Mouse (Mus musculus) lung, embryonic 14.5 days (tissue): ENCODE measurements around the gene Rnf167. TPM values are rescaled to one million over a fixed set of nuclear protein-coding genes. Genes with fewer than 3 reads are reported as not detected.

ENCODE experiments used
- ATAC-seq: fragments of 200-750 bp; cut with Nextera tagmentation; 2 replicates; pipeline ENCODE4 v1.8.0; 2017; ENCODE audit warnings: mild to moderate bottlenecking, moderate TSS enrichment, moderate library complexity; ENCODE audit not compliant: insufficient read depth
- DNase-seq: peaks from one replicate; pipeline ENCODE4 v3.0.0-alpha.2; 2015
- H3K27ac ChIP-seq: fragments of 300-500 bp; sonication (generic); 2 replicates; pipeline ENCODE4 v1.5.1; 2014; ENCODE audit warnings: low read depth, mild to moderate bottlenecking, moderate library complexity
- H3K27me3 ChIP-seq: fragments of 300-500 bp; sonication (generic); 2 replicates; pipeline ENCODE4 v1.6.1; 2014; ENCODE audit warnings: low read length, control low read depth; ENCODE audit not compliant: insufficient read depth
- H3K36me3 ChIP-seq: fragments of 300-500 bp; sonication (generic); 2 replicates; pipeline ENCODE4 v1.6.1; 2014; ENCODE audit warnings: control low read depth; ENCODE audit not compliant: insufficient read depth
- H3K4me1 ChIP-seq: fragments of 300-500 bp; sonication (generic); 2 replicates; pipeline ENCODE4 v1.6.1; 2014; ENCODE audit warnings: antibody characterized with exemption, control low read depth; ENCODE audit not compliant: insufficient read depth
- H3K4me2 ChIP-seq: fragments of 300-500 bp; sonication (generic); 2 replicates; pipeline ENCODE4 v1.6.1; 2014; ENCODE audit warnings: mild to moderate bottlenecking
- H3K4me3 ChIP-seq: fragments of 300-500 bp; sonication (generic); 2 replicates; pipeline ENCODE4 v1.5.1; 2014; ENCODE audit warnings: low read depth, low read length
- H3K9ac ChIP-seq: fragments of 300-500 bp; sonication (generic); 2 replicates; pipeline ENCODE4 v1.6.1; 2014
- H3K9me3 ChIP-seq: fragments of 300-500 bp; sonication (generic); 2 replicates; pipeline ENCODE4 v1.6.1; 2016; ENCODE audit warnings: low read depth, low read length, control low read depth
- CTCF ChIP-seq: IDR thresholded peaks from 2 replicates; pipeline ENCODE4 v1.5.1; 2016; ENCODE audit warnings: antibody characterized with exemption, low read depth
- WGBS: fragments of 180-500 bp; shearing (Covaris S2); extraction: QIAGEN DNeasy Blood & Tissue Kit; methylation state at CpG from one replicate; pipeline ENCODE4 v1.1.7; 2014; 5-methylcytosine and 5-hydroxymethylcytosine counted together
- polyA plus RNA-seq: library from polyadenylated mRNA; unstranded; fragments of >200 nt; fragmentation: Nextera tagmentation; extraction: Ambion mirVana; gene quantifications from 2 replicates; pipeline ENCODE4 v1.2.1, GENCODE M21; 2014

Rnf167 gene
- polyA plus RNA-seq, 1 experiment from 2014 or later: 98.8 TPM

DNA sequence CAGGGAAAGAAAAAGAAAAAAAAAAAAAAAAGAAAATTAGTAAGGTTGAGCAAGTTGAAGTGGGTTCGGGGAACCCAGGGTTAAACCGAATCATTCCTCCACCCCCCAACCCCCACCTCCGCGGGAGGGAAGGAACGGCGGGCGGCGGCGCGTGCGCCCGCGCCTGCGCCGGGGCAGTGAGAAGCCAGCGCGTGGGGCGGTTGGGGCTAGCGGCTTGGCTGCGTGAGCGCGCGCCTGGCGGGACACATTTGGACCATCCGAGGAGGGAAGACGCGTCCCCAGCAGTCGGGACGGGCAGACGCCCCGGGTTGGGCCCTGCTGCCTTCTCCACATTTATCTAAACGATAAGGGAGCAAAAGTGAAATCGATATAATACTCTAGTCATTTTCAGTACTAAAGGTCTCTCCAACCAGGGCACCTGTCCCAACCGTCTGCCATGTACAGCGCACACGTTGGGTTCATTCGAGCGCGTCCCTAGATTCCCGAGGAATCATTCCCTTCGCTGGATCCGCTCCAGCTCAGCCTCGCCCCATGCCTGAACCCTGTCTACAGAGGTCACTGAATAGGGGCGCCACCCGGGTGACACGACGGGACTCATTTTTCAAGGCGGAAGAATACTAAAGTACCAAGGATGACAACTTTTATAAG is 8.0 kb downstream of the Rnf167 start:
- Histone ChIP-seq H3K4me2 (peak overlapping the region; percentile 97), H3K4me3 (peak overlapping the region; percentile 100), H3K9me3 (no peaks in the 10 kb centered on the region), H3K27me3 (no peaks in the 10 kb centered on the region), H3K27ac (peak overlapping the region; percentile 99), H3K9ac (peak overlapping the region; percentile 97), H3K4me1 (peaks cover 26% of the 10 kb centered on the region), H3K36me3 (peaks cover 38% of the 10 kb centered on the region)
- peak; percentile 92 for DNase-seq
- WGBS: under 1% methylated on average over 44 of the region's 48 CpGs
- TF ChIP-seq CTCF: no peak
- ATAC-seq: peak; percentile 48

DNA sequence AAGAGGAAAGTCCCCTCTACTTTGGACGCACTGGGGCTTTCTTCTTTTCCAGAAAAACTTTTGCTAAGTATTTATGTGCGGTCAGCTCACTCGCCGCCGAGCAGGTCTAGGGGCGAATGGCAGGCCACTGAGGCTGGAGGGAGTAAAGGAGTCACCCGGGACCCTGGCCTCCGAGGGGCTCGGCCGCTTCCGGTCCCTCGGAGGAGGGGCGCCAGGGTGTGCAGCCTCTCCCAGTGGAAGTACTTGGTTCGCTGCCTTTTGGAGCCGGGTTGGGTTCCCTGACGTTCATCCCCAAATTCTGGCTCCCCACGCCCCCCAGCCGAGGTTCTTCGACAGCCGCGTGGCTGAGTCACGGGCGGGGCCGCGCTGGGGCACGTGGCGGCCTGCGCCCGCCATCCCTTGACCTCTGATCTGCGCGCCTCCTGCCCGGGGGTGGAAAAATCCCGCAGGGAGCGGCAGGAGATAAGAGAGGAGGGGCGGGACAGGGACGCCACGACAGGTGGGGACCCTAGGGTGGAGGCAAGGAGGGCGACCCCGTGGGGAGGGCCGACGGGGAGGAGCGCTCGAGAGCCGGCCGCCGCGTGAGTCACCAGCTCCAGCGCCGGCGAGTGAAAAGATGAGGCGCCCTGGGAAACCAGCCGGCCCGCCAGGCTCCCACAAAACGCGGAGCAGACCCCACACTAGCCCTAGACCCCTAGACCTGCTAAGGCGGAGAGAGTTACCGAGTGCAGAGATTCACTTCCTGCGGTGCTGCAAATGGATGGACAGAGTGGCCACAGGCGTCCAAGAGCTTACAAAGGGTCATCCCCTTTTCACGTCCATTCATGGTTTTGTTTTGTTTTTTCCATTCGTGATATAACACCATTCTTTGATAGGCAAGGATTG is 8.8 kb downstream of the Rnf167 start:
- no peaks in the 10 kb centered on the region for H3K27me3 ChIP-seq
- peak overlapping the region; percentile 97 for H3K9ac ChIP-seq
- WGBS: under 1% methylated on average over 61 of the region's 61 CpGs
- H3K4me2 ChIP-seq: peak overlapping the region; percentile 97
- TF ChIP-seq CTCF: no peak
- peaks cover 26% of the 10 kb centered on the region for H3K4me1 ChIP-seq
- ATAC-seq: peak; percentile 40; the same call in 1 of the 2 replicates
- H3K27ac ChIP-seq: peak overlapping the region; percentile 99
- peak; percentile 77 for DNase-seq
- no peaks in the 10 kb centered on the region for H3K9me3 ChIP-seq
- peak overlapping the region; percentile 100 for H3K4me3 ChIP-seq
- H3K36me3 ChIP-seq: peaks cover 34% of the 10 kb centered on the region

DNA sequence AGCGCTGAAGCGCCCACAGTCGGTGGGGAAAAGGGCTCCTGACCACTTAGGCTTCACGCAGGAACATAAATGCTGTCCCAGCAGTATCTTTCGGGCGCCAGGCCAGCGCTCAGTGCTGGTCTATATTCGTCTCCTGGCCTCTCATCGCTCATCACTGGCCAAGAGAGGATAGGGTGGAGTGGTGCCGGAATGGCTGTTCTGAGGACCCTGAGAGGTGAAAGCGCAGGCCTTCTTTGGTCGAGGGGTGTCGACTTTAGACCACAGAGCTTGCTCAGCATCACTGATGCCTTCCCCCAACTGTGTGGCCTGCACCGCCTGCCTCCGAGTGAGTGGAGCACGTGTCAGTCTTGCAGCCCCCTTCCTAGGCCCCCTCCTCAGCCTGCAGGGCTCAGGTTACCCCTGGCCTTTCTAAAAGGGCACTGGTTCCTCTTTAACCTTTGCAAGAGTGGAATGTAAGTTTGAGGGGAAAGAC is 9.5 kb downstream of the Rnf167 start:
- Histone ChIP-seq H3K4me1 (peaks cover 26% of the 10 kb centered on the region), H3K36me3 (peaks cover 34% of the 10 kb centered on the region), H3K9me3 (no peaks in the 10 kb centered on the region), H3K27me3 (no peaks in the 10 kb centered on the region), H3K4me3 (peak overlapping the region; percentile 100), H3K27ac (peak overlapping the region; percentile 99), H3K4me2 (peak overlapping the region; percentile 97), H3K9ac (peak overlapping the region; percentile 97)
- DNase-seq (peak; percentile 75), ATAC-seq (peak; percentile 1; the same call in 1 of the 2 replicates)
- WGBS: 5% methylated on average over 16 of the region's 16 CpGs
- no peak for TF ChIP-seq CTCF

DNA sequence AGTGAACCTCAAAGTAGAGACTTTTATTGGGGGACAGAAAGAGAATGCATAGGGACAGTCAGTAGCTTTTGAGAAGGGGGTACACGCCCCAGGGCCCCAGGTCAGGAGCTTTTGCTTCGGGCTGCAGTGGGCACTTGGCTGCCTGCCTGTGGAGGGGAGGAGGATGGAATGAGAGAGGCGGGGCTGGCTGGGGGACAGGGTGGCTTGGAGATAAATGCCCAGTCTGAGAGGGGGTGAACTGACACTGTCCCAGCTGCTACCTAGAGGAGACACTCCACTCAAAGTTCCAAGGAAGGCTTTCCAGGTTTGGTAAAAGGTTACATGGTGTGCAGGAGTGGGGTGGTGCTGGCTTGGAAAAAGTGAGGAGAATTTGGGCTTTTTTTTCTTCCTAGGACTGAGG is 9.9 kb downstream of the Rnf167 start, which contains the start of gene Eno3:
Eno3 (plus strand) TSS at position 239 of the 400 bp plus-strand sequence.
- H3K27ac ChIP-seq: peak within 1 kb of the TSS; percentile 99
- no peak for TF ChIP-seq CTCF
- peaks cover 33% of the 10 kb centered on the region for H3K36me3 ChIP-seq
- H3K27me3 ChIP-seq: no peaks in the 10 kb centered on the region
- no peaks in the 10 kb centered on the region for H3K9me3 ChIP-seq
- H3K4me1 ChIP-seq: peaks cover 24% of the 10 kb centered on the region
- WGBS: 4% methylated on average over 3 of the region's 3 CpGs
- peak; percentile 55 for DNase-seq
- H3K4me2 ChIP-seq: peak within 1 kb of the TSS; percentile 97
- H3K9ac ChIP-seq: peak within 1 kb of the TSS; percentile 97
- peak within 1 kb of the TSS; percentile 100 for H3K4me3 ChIP-seq
- ATAC-seq: no peak

DNA sequence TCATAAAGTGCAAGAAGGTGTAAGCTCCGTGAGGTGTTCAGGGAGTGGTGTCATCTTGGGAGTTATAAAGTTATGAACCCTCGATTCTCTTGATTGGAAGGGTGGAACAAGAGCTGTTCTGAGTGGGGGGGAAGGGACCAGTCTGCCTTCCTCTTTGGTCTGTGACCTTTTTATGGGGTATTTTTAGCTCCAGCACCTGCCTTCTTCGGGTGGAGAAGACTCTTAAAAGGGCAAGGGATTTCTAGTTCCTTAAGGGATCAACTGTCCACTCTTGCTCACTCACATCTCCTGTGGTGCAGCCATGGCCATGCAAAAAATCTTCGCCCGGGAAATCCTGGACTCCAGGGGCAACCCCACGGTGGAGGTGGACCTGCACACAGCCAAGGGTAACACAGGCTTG is 10.5 kb downstream of the Rnf167 start:
- no peaks in the 10 kb centered on the region for H3K9me3 ChIP-seq
- 34% methylated on average over 6 of the region's 6 CpGs for WGBS
- TF ChIP-seq CTCF: no peak
- no peak overlapping the region; the same call in 1 of the 2 replicates for H3K4me3 ChIP-seq
- peaks cover 33% of the 10 kb centered on the region for H3K36me3 ChIP-seq
- peak overlapping the region; percentile 97 for H3K4me2 ChIP-seq
- H3K27me3 ChIP-seq: no peaks in the 10 kb centered on the region
- H3K9ac ChIP-seq: peak overlapping the region; percentile 97; the same call in 1 of the 2 replicates
- peaks cover 22% of the 10 kb centered on the region for H3K4me1 ChIP-seq
- DNase-seq: no peak
- peak overlapping the region; percentile 83 for H3K27ac ChIP-seq
- no peak for ATAC-seq

DNA sequence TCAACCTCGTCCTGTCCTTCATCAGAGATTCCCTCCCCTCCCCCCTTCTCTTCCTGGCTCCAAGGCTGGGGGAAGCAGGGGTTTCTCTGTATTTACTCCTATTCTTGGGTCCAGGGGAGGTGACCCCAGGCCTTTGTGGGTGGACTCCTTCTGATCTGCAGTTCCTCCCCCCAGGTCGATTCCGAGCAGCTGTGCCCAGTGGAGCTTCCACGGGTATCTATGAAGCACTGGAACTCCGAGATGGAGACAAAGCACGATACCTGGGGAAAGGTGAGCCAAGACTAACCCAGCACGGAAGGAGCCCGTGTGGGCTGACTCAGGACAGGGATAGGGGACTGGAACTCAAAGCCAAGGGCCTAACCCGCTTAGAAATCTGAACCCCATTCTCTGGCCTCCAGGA is 11.0 kb downstream of the Rnf167 start:
- Histone ChIP-seq H3K27ac (no peak overlapping the region), H3K4me3 (no peak overlapping the region; the same call in 1 of the 2 replicates)

More for the DNA sequence above, 11.0 kb downstream of the Rnf167 start:
- TF ChIP-seq CTCF: no peak
- Histone ChIP-seq H3K4me2 (peak overlapping the region; percentile 97), H3K9me3 (no peaks in the 10 kb centered on the region), H3K9ac (peak overlapping the region; percentile 3; the same call in 1 of the 2 replicates), H3K4me1 (peaks cover 22% of the 10 kb centered on the region), H3K36me3 (peaks cover 33% of the 10 kb centered on the region), H3K27me3 (no peaks in the 10 kb centered on the region)
- ATAC-seq (no peak), DNase-seq (no peak)
- WGBS: 44% methylated on average over 9 of the region's 9 CpGs
